Mouse (Mus musculus): ENCODE data around the gene Olfml3.

Gene Olfml3

GRCm38 (mm10) chr3:103737778-103738571, at the start of gene Olfml3:
Gene Olfml3, minus strand, starts transcription at chr3:103738001.
- DNase-seq (ENCODE audit: low spot score), result peak; percentile 84

GRCm38 (mm10) chr3:103787225-103787624, 49.4 kb upstream of the Olfml3 start:
- no peak for DNase-seq (ENCODE audit: low spot score)

- no peak for DNase-seq (ENCODE audit: low spot score)
Measured at GRCm38 (mm10) chr3:103782844-103783609, 45.2 kb upstream of the Olfml3 start.

- DNase-seq (ENCODE audit: low spot score), result no peak
Measured at GRCm38 (mm10) chr3:103780777-103781176, 43.0 kb upstream of the Olfml3 start.

GRCm38 (mm10) chr3:103780271-103780670, 42.5 kb upstream of the Olfml3 start:
- DNase-seq (ENCODE audit: low spot score), result no peak

- DNase-seq (ENCODE audit: low spot score), result no peak
Measured at GRCm38 (mm10) chr3:103779183-103779582, 41.4 kb upstream of the Olfml3 start.

- DNase-seq (ENCODE audit: low spot score), result no peak
Measured at GRCm38 (mm10) chr3:103778660-103779059, 40.9 kb upstream of the Olfml3 start.

- DNase-seq (ENCODE audit: low spot score), result no peak
Measured at GRCm38 (mm10) chr3:103777940-103778339, 40.1 kb upstream of the Olfml3 start.

GRCm38 (mm10) chr3:103774009-103774408, 36.2 kb upstream of the Olfml3 start:
- DNase-seq (ENCODE audit: low spot score), result no peak

GRCm38 (mm10) chr3:103773508-103773907, 35.7 kb upstream of the Olfml3 start:
- DNase-seq (ENCODE audit: low spot score), result no peak

- no peak for DNase-seq (ENCODE audit: low spot score)
Measured at GRCm38 (mm10) chr3:103772846-103773245, 35.0 kb upstream of the Olfml3 start.

GRCm38 (mm10) chr3:103771531-103772130, 33.8 kb upstream of the Olfml3 start:
- DNase-seq (ENCODE audit: low spot score), result peak; percentile 57

GRCm38 (mm10) chr3:103766789-103767188, 29.0 kb upstream of the Olfml3 start:
- no peak for DNase-seq (ENCODE audit: low spot score)

GRCm38 (mm10) chr3:103759261-103759970, 21.6 kb upstream of the Olfml3 start:
- DNase-seq (ENCODE audit: low spot score), result no peak

GRCm38 (mm10) chr3:103758456-103758855, 20.7 kb upstream of the Olfml3 start:
- DNase-seq (ENCODE audit: low spot score), result no peak

GRCm38 (mm10) chr3:103756920-103757319, 19.1 kb upstream of the Olfml3 start:
- no peak for DNase-seq (ENCODE audit: low spot score)

- DNase-seq (ENCODE audit: low spot score), result no peak
Measured at GRCm38 (mm10) chr3:103755351-103755750, 17.6 kb upstream of the Olfml3 start.

- DNase-seq (ENCODE audit: low spot score), result no peak
Measured at GRCm38 (mm10) chr3:103751558-103751957, 13.8 kb upstream of the Olfml3 start.

- DNase-seq (ENCODE audit: low spot score), result no peak
Measured at GRCm38 (mm10) chr3:103746711-103747110, 8.9 kb upstream of the Olfml3 start.

- no peak for DNase-seq (ENCODE audit: low spot score)
Measured at GRCm38 (mm10) chr3:103745001-103745770, 7.4 kb upstream of the Olfml3 start.

- no peak for DNase-seq (ENCODE audit: low spot score)
Measured at GRCm38 (mm10) chr3:103743208-103743607, 5.4 kb upstream of the Olfml3 start.
